Mouse (Mus musculus): ENCODE measurements at regions not wholly inside any gene's neighbourhood (a gene's known extent, or its start where the extent isn't known, plus 50 kb on each side); places are given as distances from the start of the nearest gene placed in this dataset.

GRCm38 (mm10) chr10:19471349-19472040 is 115.2 kb downstream of the Olig3 start:
- WGBS, result 29% methylated on average over 9 of the region's 9 CpGs
- Histone ChIP-seq H3K4me3 (replicated peaks; ENCODE audit: insufficient read depth, low read depth, low read length) (no peak overlapping the region), H3K27ac (ENCODE audit: insufficient read depth, low read length) (no peak overlapping the region), H3K27me3 (ENCODE audit: control insufficient read depth, insufficient read depth, low read length) (no peaks in the 10 kb centered on the region), H3K4me1 (ENCODE audit: control insufficient read depth, insufficient read depth, low read length) (no peaks in the 10 kb centered on the region)
- peak in 1 of 2 experiments; percentile 10 for DNase-seq
- TF ChIP-seq CTCF (IDR thresholded peaks at IDR 0.05; ENCODE audit: borderline replicate concordance, insufficient read depth, low read depth, low read length), result no peak
- no peak for TF ChIP-seq POLR2A (IDR thresholded peaks at IDR 0.05; ENCODE audit: borderline replicate concordance, insufficient read depth, low read length)

- H3K27ac ChIP-seq (ENCODE audit: insufficient read depth, low read length), result no peak overlapping the region
- H3K27me3 ChIP-seq (ENCODE audit: control insufficient read depth, insufficient read depth, low read length), result no peaks in the 10 kb centered on the region
- H3K4me3 ChIP-seq (replicated peaks; ENCODE audit: insufficient read depth, low read depth, low read length), result no peak overlapping the region
- H3K4me1 ChIP-seq (ENCODE audit: control insufficient read depth, insufficient read depth, low read length), result no peaks in the 10 kb centered on the region
- TF ChIP-seq POLR2A (IDR thresholded peaks at IDR 0.05; ENCODE audit: borderline replicate concordance, insufficient read depth, low read length) (no peak), CTCF (IDR thresholded peaks at IDR 0.05; ENCODE audit: borderline replicate concordance, insufficient read depth, low read depth, low read length) (no peak)
- no peak for DNase-seq
- WGBS, result 30% methylated on average over 6 of the region's 6 CpGs
Observed at GRCm38 (mm10) chr10:19472066-19472465, 115.7 kb downstream of the Olig3 start.

GRCm38 (mm10) chr10:19472949-19473535 is 116.7 kb downstream of the Olig3 start:
- no peaks in the 10 kb centered on the region for H3K4me1 ChIP-seq (ENCODE audit: control insufficient read depth, insufficient read depth, low read length)
- no peak overlapping the region for H3K27ac ChIP-seq (ENCODE audit: insufficient read depth, low read length)
- no peaks in the 10 kb centered on the region for H3K27me3 ChIP-seq (ENCODE audit: control insufficient read depth, insufficient read depth, low read length)
- no peak for TF ChIP-seq CTCF (IDR thresholded peaks at IDR 0.05; ENCODE audit: borderline replicate concordance, insufficient read depth, low read depth, low read length)
- TF ChIP-seq POLR2A (IDR thresholded peaks at IDR 0.05; ENCODE audit: borderline replicate concordance, insufficient read depth, low read length), result no peak
- 85% methylated on average over 3 of the region's 3 CpGs for WGBS
- no peak for DNase-seq
- no peak overlapping the region for H3K4me3 ChIP-seq (replicated peaks; ENCODE audit: insufficient read depth, low read depth, low read length)

GRCm38 (mm10) chr10:19485537-19486135 is 106.1 kb upstream of the Ifngr1 start:
- H3K4me1 ChIP-seq (ENCODE audit: control insufficient read depth, insufficient read depth, low read length), result no peaks in the 10 kb centered on the region
- H3K27me3 ChIP-seq (ENCODE audit: control insufficient read depth, insufficient read depth, low read length), result no peaks in the 10 kb centered on the region
- no peak for DNase-seq
- H3K4me3 ChIP-seq (replicated peaks; ENCODE audit: insufficient read depth, low read depth, low read length), result no peak overlapping the region
- H3K27ac ChIP-seq (ENCODE audit: insufficient read depth, low read length), result no peak overlapping the region
- 35% methylated on average over 15 of the region's 15 CpGs for WGBS
- TF ChIP-seq CTCF (IDR thresholded peaks at IDR 0.05; ENCODE audit: borderline replicate concordance, insufficient read depth, low read depth, low read length), result no peak
- no peak for TF ChIP-seq POLR2A (IDR thresholded peaks at IDR 0.05; ENCODE audit: borderline replicate concordance, insufficient read depth, low read length)

GRCm38 (mm10) chr10:19490500-19490899 is 101.2 kb upstream of the Ifngr1 start:
- TF ChIP-seq POLR2A (IDR thresholded peaks at IDR 0.05; ENCODE audit: borderline replicate concordance, insufficient read depth, low read length) (no peak), CTCF (IDR thresholded peaks at IDR 0.05; ENCODE audit: borderline replicate concordance, insufficient read depth, low read depth, low read length) (no peak)
- no peaks in the 10 kb centered on the region; the same call in 1 of the 2 replicates for H3K27me3 ChIP-seq (ENCODE audit: control insufficient read depth, insufficient read depth, low read length)

GRCm38 (mm10) chr10:19491513-19492380 is 100.0 kb upstream of the Ifngr1 start:
- Histone ChIP-seq H3K27ac (ENCODE audit: insufficient read depth, low read length) (no peak overlapping the region), H3K4me1 (ENCODE audit: control insufficient read depth, insufficient read depth, low read length) (no peaks in the 10 kb centered on the region), H3K27me3 (ENCODE audit: control insufficient read depth, insufficient read depth, low read length) (no peaks in the 10 kb centered on the region; the same call in 1 of the 2 replicates), H3K4me3 (replicated peaks; ENCODE audit: insufficient read depth, low read depth, low read length) (no peak overlapping the region)
- peak; percentile 25; the same call in 1 of the 2 replicates for TF ChIP-seq CTCF (IDR thresholded peaks at IDR 0.05; ENCODE audit: borderline replicate concordance, insufficient read depth, low read depth, low read length)
- no peak for TF ChIP-seq POLR2A (IDR thresholded peaks at IDR 0.05; ENCODE audit: borderline replicate concordance, insufficient read depth, low read length)
- peak; percentile 43 to 54 for DNase-seq
- 45% methylated on average over 21 of the region's 21 CpGs for WGBS

More at GRCm38 (mm10) chr10:19490500-19490899, 101.2 kb upstream of the Ifngr1 start:
- WGBS, result 50% methylated on average over 8 of the region's 8 CpGs
- Histone ChIP-seq H3K27ac (ENCODE audit: insufficient read depth, low read length) (no peak overlapping the region), H3K4me1 (ENCODE audit: control insufficient read depth, insufficient read depth, low read length) (no peaks in the 10 kb centered on the region), H3K4me3 (replicated peaks; ENCODE audit: insufficient read depth, low read depth, low read length) (no peak overlapping the region)
- no peak for DNase-seq

GRCm38 (mm10) chr10:19494461-19495105 is 97.2 kb upstream of the Ifngr1 start:
- 45% methylated on average over 9 of the region's 9 CpGs for WGBS
- no peaks in the 10 kb centered on the region; the same call in 1 of the 2 replicates for H3K27me3 ChIP-seq (ENCODE audit: control insufficient read depth, insufficient read depth, low read length)

More at GRCm38 (mm10) chr10:19494461-19495105, 97.2 kb upstream of the Ifngr1 start:
- H3K27ac ChIP-seq (ENCODE audit: insufficient read depth, low read length), result no peak overlapping the region
- H3K4me3 ChIP-seq (replicated peaks; ENCODE audit: insufficient read depth, low read depth, low read length), result no peak overlapping the region
- TF ChIP-seq POLR2A (IDR thresholded peaks at IDR 0.05; ENCODE audit: borderline replicate concordance, insufficient read depth, low read length), result no peak
- no peak for TF ChIP-seq CTCF (IDR thresholded peaks at IDR 0.05; ENCODE audit: borderline replicate concordance, insufficient read depth, low read depth, low read length)
- DNase-seq, result no peak
- H3K4me1 ChIP-seq (ENCODE audit: control insufficient read depth, insufficient read depth, low read length), result no peaks in the 10 kb centered on the region

Data from cerebellum, adult 2 months (tissue).